Mouse (Mus musculus) cerebellum, adult 9-11 months (tissue): ENCODE measurements around the gene Thap7.
"Not testable (repeated sequence)": the region's sequence is repeated elsewhere in the genome, so short reads cannot be mapped to it uniquely, and the experiment has no call there.

Experiments used
- DNase-seq: peaks from one replicate; pipeline ENCODE4 v3.0.0; 2022

Gene Thap7

DNA sequence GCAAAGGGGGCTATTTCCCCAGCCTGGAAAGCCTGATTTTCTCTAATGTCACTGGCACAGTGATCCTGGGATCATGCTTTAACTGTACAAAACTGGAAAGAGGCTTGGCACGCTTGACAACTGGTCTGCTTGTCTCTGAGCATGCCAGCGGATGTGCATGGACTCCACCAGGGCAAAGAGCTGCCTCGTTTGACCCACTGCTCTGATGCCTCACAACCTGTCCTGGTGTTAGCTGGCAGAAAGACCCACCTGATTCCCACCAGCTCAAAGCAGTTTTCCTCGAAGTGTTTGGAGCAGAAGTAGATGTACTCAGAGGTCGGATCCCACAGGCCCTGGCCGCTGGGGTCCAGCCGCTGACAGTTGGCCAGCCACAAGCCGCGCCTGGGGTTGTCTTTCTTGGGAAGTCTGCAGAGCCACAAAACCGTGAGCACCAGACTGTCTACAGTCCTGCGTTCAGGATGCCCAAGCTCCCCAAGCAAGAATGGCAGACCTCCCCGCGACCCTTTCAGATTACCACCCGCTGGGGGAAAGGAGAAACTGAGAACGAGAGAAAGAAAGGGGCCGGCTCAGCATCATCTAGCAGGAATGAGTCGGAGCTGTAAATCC, 852 bp downstream of the Thap7 start:
- DNase-seq = peak; percentile 61

- no peak for DNase-seq
Observed at GRCm38 (mm10) chr16:17528276-17528675, 2.7 kb downstream of the Thap7 start.

DNA sequence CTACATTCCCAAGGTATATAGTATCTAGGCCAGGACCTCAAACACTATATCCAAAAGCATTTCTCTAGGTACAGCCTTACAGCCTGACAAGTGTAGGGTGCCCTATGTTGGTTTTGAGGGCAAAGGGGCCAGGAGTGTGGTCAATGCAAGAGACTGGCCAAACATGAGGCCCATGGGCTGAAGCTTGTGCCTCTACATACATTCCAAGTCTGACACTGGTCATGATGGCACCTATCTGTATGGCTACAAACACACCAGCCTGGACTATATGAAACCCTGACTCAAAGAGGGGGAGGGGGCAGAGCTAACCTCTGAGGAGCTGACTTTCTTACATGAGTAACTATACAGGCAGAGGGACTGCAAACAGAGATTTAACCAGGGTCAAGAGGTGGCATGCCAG, 3.3 kb downstream of the Thap7 start:
- no peak for DNase-seq

DNA sequence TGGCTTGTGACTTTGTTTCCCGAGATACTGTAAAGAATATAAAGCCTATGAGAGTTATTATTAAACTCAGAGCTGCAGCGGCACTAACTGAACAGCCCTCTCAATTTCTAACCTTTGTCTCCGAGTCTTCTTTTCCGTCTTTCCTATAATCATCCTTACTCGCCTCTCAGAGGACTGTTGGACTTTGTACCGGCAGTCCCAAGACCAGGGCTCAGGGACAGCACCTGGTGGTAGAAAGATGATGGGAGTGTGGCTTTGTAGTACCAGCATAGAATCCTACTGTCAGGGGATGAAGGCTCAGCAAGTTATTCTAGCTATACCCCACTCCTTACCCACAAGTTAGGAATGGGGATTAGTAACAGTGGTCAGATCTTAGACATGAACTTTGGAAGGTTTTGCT, 4.7 kb downstream of the Thap7 start:
- DNase-seq = no peak

DNA sequence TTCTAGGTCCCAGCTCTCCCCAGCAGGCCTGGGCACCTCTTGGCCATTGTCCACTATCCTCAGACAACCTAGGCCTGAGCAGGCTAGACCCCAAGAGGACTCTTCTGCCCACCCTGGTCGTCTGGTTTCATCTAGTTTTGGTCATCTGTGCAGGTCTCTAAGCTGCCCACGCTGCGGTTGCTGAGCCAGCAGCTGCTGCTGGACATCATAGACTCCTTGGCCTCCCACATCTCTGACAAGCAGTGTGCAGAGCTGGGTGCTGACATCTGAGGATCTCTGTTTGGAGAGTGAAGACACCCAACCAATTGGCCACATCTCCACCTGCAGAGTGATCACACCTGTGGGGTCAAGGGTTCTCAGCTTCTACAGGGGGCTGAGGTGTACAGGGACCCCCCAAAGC, 5.4 kb downstream of the Thap7 start:
- DNase-seq = no peak

DNA sequence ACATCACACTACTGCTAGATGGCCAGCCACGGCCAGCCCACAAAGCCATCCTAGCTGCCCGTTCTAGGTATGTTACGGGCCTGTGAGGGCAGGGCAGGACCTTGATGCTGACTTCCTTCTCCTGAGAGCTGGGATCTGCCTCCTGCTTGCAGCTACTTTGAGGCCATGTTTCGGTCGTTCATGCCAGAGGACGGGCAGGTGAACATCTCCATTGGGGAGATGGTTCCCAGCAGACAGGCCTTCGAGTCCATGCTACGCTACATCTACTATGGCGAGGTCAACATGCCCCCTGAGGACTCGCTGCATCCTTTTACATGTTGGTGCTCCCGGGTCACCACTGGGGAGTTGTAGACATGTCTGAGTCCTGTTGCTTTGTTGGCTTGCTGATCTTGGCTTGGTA, 6.8 kb downstream of the Thap7 start:
- DNase-seq = no peak

DNA sequence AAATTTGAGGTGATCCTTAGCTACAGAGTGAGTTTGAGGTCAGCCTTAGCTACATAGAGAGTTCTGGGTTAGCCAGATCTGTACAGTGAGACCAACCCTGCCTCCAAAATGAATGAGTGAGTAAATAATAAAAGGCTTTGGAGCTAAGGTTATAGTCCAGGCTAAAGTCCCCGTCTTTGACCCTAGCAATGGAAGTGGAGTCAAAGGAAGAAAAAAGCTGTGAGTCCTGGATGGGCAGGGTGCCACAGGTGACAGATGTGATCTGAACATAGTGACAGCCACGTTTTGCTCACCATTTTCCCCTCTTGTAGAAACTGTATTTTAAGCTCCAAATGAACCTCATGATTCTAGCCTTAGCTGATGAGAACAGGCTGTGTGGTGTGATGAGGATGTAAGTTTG, 12.0 kb downstream of the Thap7 start:
- no peak for DNase-seq

GRCm38 (mm10) chr16:17511431-17511830, 19.5 kb downstream of the Thap7 start:
- DNase-seq = peak; percentile 51

DNA sequence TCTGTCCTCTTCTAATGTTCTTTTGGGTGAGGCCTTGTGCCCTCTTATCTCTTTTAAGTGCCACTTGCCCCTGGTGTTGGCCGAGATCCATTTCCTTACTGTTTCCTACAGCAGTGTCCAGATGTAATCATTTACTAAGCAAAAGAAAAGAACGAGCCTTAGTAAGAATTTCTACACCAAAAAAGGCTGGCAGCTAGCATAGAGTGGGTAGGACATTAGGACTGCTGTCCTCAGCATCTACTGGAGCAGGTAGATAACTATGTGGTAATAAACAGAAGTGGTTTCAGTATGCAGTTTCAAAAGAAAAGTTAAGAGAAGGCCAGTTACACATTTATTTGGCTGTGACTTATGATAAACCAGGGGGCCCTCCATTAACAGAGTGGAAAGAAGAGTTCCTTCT, 20.2 kb downstream of the Thap7 start:
- no peak for DNase-seq

DNA sequence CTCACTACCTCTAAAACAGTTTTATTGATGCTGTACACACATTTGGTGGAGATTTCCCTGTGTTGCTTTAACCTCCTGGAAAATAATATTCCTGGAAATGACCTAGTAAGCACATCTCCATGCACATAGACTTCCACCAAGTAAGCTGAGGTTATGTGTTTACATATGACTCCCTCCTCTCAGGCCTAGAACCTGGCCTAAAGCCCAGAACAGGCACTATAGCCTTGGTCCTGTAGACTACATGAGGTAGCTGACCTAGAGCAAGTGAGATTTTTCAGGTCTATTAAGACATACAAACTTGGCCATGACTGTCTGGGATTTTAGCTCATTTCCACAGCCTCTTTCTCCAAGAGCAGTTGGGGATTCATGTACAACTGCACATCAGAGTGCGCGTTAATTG, 20.8 kb downstream of the Thap7 start:
- no peak for DNase-seq

- DNase-seq = no peak
Observed at GRCm38 (mm10) chr16:17509240-17509597, 21.7 kb downstream of the Thap7 start.

GRCm38 (mm10) chr16:17508546-17509239, 22.2 kb downstream of the Thap7 start, which contains the start of gene Lztr1:
Gene Lztr1 (plus strand): TSS chr16:17508688.
- DNase-seq = peak; percentile 91

GRCm38 (mm10) chr16:17508031-17508430, 22.9 kb downstream of the Thap7 start:
- DNase-seq = not testable (repeated sequence)

DNA sequence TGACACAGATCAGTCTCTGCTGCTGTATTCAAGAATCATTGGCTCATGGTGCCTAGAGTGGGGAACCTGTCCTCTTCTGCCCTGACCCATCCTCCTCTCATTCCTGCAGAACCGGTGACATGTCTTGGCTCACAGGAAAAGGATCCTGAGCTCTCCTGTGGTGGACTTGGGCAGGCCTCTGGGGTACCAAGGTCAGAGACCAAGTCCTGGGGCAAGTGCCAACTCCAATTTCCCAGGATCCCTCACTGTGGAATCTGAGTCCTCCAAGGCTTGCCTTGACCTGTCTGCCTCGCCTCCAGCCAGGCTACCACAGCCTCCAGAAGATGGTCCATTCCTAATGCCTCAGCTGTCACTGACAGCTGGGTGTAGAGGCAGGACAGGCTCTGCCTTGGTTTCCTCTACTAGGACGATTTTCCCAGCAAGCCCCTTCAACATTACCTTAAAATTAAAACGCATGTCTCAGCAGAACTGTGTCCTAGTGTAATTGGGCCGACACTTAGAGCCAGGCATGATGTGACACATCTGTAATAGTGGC, 23.9 kb downstream of the Thap7 start:
- DNase-seq = peak; percentile 44

DNA sequence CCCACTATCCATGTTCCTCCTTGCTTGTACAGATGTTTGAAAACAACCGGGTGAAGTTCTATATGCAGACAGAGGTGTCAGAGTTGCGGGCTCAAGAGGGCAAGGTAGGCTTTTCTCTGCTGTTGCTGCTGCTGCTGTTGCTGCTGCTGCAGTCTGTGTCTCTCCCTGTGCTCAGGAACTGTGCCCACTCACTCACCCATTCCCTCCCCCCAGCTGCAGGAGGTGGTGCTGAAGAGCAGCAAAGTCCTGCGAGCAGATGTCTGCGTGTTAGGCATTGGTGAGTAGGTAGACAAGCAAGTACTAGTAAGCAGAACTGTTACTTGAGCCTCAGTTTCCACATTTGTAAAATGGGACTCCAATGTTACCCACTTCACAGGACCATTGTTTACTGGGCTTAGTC, 28.3 kb downstream of the Thap7 start:
- DNase-seq = no peak

DNA sequence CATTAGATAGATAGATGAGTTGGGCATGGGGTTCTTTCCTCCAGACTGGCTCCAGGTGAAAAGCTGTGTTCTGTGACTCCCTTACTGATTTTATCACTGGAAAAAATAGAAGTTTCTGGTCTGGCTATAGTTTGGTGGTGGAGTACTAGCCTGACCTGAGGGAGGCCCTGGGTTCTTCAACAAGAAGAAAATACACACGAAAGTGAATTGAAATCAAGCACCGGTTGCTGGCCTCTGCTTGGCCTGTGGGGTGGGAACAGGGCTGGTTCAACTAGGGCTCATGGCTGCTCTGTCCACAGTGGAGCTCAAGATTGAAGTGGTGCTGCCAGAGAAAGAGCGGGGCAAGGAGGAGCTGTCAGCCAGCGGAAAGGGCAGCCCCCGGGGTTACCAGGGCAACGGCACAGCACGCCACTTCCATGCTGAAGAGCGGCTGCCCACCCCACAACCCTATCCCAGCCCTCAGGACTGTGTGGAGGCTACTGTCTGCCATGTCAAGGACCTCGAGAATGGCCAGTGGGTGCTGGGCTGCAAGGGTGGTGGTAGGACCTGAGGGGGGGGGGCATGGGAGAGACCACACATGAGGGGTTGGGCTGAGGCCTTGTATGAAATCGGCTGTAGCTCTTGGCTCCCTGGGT, 31.6 kb downstream of the Thap7 start:
- peak; percentile 41 for DNase-seq

DNA sequence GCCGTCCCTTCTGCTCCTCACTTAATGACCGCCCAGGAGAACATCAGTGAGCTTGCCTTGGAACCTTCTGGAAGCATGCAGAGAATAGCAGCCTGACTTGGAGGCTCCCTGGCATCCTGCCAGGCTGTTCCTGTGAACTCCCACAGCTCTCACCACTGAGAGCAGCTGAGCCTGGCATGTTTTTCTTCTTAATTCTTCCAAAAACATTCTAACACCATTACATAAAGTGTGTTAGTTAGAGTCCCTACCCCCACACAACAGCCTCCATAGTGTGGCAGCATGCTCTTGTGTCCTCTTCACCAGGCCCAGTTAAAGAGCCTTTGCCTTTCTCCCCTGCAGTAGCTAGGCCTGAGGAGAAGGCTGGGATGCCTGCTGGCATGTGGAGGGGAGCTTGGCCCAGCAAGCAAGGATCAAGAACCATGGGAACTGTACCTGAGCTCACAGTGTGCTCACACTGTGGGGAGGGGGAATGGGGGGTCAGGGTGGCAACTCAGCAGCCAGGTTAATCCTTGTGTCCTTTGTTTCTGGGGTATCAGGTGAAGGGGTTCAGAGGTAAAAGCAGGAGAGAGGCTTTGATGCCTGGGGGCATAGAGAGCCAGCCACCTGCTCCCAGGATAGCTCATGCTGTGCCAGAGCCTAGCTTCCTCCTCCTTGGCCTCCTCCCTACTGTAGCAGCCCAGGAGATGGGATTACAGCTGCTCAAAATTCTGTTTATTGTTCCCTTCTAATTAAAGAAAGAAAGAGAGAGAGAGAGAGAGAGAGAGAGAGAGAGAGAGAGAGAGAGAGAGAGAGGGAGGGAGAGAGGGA, 34.2 kb downstream of the Thap7 start:
- DNase-seq = peak; percentile 89

DNA sequence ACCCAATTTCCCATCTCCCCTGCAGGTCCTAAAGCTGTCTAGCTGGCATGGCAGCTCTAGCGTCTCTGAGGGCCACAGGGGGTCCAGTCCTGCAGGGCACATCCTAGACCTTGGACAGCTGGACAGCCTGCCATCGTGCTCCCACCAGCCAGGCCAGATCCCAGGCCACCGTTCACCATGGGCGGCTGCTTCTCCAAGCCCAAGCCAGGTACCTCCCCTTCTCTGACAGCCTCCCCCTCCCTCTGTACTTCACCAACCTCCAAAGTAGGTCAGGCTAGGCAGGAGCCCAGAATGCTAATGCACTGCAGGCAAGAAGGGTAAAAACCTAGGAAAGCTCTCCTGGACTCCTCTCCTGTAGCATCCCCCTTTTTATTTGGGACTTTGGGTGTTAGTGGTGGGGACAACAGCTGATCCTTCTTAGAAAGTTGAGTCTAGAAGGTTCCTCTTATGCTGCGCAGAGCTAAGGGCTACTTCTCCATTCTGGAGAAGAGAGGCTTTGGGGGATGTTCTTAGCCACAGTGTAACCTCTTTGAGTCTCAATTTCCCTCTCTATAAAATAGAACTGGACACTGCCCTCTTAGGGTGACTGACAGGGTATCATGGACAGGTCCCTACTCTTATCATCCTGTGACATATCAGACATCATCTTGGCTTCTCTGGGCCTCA, 38.9 kb downstream of the Thap7 start:
- peak; percentile 91 for DNase-seq

DNA sequence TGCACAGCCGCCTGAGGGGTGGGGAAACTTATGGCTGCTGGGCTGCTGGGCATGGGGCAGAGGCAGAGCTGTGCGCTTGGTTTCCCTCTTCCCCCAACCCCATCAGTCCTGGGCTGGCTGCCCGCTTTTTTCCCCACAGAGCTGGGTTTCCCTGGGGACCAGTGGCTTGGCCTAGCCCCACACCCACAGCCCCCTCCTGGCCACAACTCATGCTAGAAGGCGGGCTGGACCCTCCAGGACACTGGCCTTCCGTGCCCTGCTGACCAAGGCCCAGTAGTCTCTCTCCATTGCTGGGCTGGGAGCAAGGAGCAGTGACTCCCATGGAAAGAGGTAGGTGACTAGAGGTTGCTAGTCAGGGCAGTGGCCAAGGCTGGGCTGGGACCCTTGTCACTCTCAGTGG, 39.8 kb downstream of the Thap7 start:
- peak; percentile 73 for DNase-seq

DNA sequence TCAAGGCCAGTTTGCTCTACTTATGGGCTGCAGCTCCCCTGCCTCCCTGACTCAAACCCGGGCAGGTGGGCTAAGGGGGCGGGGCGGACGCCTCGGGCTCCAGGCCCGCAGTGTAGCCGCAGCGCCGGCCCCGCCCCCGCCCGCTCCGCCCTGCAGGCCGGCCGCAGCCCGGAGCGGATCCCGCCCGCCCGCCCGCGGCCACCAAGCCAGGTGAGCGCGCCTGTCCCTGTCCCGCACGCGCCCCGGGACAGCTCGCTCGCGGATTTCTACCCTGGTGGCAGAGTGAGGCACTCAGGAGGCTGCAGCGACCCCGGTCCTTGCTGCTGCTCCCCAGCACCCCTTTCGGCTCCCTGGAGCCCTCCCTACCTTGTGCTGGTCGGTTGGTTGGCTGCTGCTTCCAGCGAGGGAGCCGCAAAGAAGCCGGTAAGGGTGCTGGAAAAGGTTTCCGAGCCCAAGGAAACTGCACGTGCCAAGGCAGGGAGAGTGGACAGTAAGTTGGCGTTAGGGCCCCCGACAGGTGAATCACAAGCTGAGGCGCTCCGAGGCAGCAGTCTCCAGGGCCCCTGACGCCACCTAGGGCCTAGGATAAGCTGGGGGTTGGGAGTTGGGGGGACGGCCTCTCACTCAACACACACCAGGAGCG, 41.3 kb downstream of the Thap7 start, which contains the start of gene Aifm3:
Gene Aifm3, plus strand, starts transcription at position 143 of the 643 bp plus-strand sequence.
- DNase-seq = peak; percentile 76

DNA sequence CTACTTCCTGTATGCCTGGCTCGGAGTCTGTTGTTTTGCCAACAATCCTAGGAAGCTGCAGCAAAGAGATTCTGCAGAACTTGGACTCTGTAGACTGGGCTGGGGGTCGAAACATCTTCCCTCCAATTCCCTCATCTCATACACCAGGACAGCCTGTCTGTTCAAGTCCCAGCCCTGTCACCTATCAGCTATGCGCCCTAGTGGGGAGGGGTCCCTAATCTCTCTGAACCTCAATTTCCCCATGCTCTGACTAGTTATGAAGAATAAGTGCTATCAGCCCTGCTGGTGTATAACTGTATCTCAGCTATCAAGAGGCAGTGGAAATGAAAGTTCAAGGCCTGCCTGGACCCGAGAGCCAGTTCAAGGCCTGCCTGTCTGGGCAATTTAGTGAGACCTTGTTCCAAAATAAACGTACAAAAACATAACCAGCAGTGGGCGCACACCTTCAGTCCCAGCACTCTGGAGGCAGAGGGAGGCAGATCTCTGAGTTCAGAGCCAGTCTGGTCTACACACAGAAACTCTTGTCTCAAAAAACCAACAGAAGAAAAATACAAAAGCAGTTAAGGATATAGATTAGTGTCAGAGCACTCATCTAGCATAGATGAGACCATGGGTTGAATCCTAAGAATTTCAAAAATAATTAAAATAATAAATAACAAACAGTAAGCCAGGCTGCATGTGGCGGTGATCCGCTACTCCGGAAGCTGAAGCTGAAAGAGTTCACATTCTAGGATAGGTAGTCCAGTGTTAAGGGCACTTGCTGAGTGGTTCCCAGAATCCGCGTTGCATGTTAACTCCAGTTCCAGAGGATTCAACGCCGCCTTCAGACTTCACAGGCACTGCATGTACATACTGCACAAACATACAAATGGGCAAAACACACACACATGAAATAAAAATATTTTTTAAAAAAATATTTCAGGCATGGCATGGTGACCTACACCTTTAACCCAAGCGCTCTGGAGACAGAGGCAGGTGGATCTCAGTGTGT, 42.2 kb downstream of the Thap7 start:
- DNase-seq = peak; percentile 55
